Mouse (Mus musculus): ENCODE measurements around the gene Cfl1.

Cfl1 gene

GRCm38 (mm10) chr19:5490313-5490897, at the start of gene Cfl1:
Gene Cfl1 (plus strand): TSS chr19:5490455.
- DNase-seq (ENCODE audit: low spot score in 2 of 2), result peak; percentile 92 to 93

GRCm38 (mm10) chr19:5444371-5444908, 45.8 kb upstream of the Cfl1 start:
- DNase-seq (ENCODE audit: low spot score in 2 of 2), result no peak

GRCm38 (mm10) chr19:5444954-5445353, 45.3 kb upstream of the Cfl1 start:
- no peak for DNase-seq (ENCODE audit: low spot score in 2 of 2)

GRCm38 (mm10) chr19:5445747-5446146, 44.5 kb upstream of the Cfl1 start:
- no peak for DNase-seq (ENCODE audit: low spot score in 2 of 2)

GRCm38 (mm10) chr19:5447515-5448353, 42.5 kb upstream of the Cfl1 start, which contains the start of gene Fosl1:
Gene Fosl1 (plus strand): TSS chr19:5447547.
- no peak for DNase-seq (ENCODE audit: low spot score in 2 of 2)

- no peak for DNase-seq (ENCODE audit: low spot score in 2 of 2)
Observed at GRCm38 (mm10) chr19:5448354-5449150, 41.7 kb upstream of the Cfl1 start.

GRCm38 (mm10) chr19:5449673-5450072, 40.6 kb upstream of the Cfl1 start:
- no peak for DNase-seq (ENCODE audit: low spot score in 2 of 2)

- DNase-seq (ENCODE audit: low spot score in 2 of 2), result no peak
Observed at GRCm38 (mm10) chr19:5451766-5452165, 38.5 kb upstream of the Cfl1 start.

- no peak for DNase-seq (ENCODE audit: low spot score in 2 of 2)
Observed at GRCm38 (mm10) chr19:5455037-5455436, 35.2 kb upstream of the Cfl1 start.

- no peak for DNase-seq (ENCODE audit: low spot score in 2 of 2)
Observed at GRCm38 (mm10) chr19:5455568-5455967, 34.7 kb upstream of the Cfl1 start.

- no peak for DNase-seq (ENCODE audit: low spot score in 2 of 2)
Observed at GRCm38 (mm10) chr19:5456241-5456921, 33.9 kb upstream of the Cfl1 start.

- peak; percentile 94 to 96 for DNase-seq (ENCODE audit: low spot score in 2 of 2)
Observed at GRCm38 (mm10) chr19:5456922-5457745, 33.1 kb upstream of the Cfl1 start.

GRCm38 (mm10) chr19:5457746-5458442, 32.4 kb upstream of the Cfl1 start, which contains the start of gene Ccdc85b:
Gene Ccdc85b (minus strand): TSS chr19:5457894.
- no peak for DNase-seq (ENCODE audit: low spot score in 2 of 2)

- no peak for DNase-seq (ENCODE audit: low spot score in 2 of 2)
Observed at GRCm38 (mm10) chr19:5459019-5459418, 31.2 kb upstream of the Cfl1 start.

GRCm38 (mm10) chr19:5459896-5460295, 30.4 kb upstream of the Cfl1 start:
- DNase-seq (ENCODE audit: low spot score in 2 of 2), result no peak

- DNase-seq (ENCODE audit: low spot score in 2 of 2), result peak; percentile 77 to 83
Observed at GRCm38 (mm10) chr19:5460465-5460911, 29.8 kb upstream of the Cfl1 start, which contains the start of gene Fibp. Gene Fibp (plus strand): TSS chr19:5460615.

- DNase-seq (ENCODE audit: low spot score in 2 of 2), result no peak
Observed at GRCm38 (mm10) chr19:5461411-5461810, 28.8 kb upstream of the Cfl1 start.

GRCm38 (mm10) chr19:5463212-5463611, 27.0 kb upstream of the Cfl1 start:
- DNase-seq (ENCODE audit: low spot score in 2 of 2), result no peak

- no peak for DNase-seq (ENCODE audit: low spot score in 2 of 2)
Observed at GRCm38 (mm10) chr19:5463791-5464562, 26.3 kb upstream of the Cfl1 start.
